Mouse (Mus musculus) spleen, adult 12 weeks (tissue): Measurements from ENCODE around the gene Krt4.

Experiments
- DNase-seq: peaks from one replicate; pipeline ENCODE4 v3.0.0; 2022; ENCODE audit warnings: low spot score

Gene Krt4

GRCm38 (mm10) chr15:101924635-101925034, at the start of gene Krt4:
Krt4 (minus strand) TSS chr15:101924735.
- DNase-seq: no peak

- peak; percentile 86 for DNase-seq
Measured at GRCm38 (mm10) chr15:101973414-101974077, 49.0 kb upstream of the Krt4 start.

- no peak for DNase-seq
Measured at GRCm38 (mm10) chr15:101970536-101970935, 46.0 kb upstream of the Krt4 start.

- no peak for DNase-seq
Measured at GRCm38 (mm10) chr15:101966808-101967207, 42.3 kb upstream of the Krt4 start.

- DNase-seq: no peak
Measured at GRCm38 (mm10) chr15:101958891-101959290, 34.4 kb upstream of the Krt4 start.

- DNase-seq: no peak
Measured at GRCm38 (mm10) chr15:101954187-101954586, 29.7 kb upstream of the Krt4 start, which contains the start of gene Krt78. Krt78 (minus strand) TSS chr15:101954287.

GRCm38 (mm10) chr15:101952733-101953474, 28.4 kb upstream of the Krt4 start:
- DNase-seq: no peak

- DNase-seq: no peak
Measured at GRCm38 (mm10) chr15:101945430-101945829, 20.9 kb upstream of the Krt4 start.

- no peak for DNase-seq
Measured at GRCm38 (mm10) chr15:101941948-101942347, 17.4 kb upstream of the Krt4 start.

- no peak for DNase-seq
Measured at GRCm38 (mm10) chr15:101940274-101940829, 15.8 kb upstream of the Krt4 start, which contains the start of gene Krt79. Krt79 (minus strand) TSS chr15:101940324.

- DNase-seq: no peak
Measured at GRCm38 (mm10) chr15:101938600-101939308, 14.2 kb upstream of the Krt4 start.

GRCm38 (mm10) chr15:101933024-101933423, 8.5 kb upstream of the Krt4 start:
- DNase-seq: no peak

GRCm38 (mm10) chr15:101929666-101930065, 5.1 kb upstream of the Krt4 start:
- DNase-seq: no peak

- DNase-seq: no peak
Measured at GRCm38 (mm10) chr15:101929087-101929486, 4.6 kb upstream of the Krt4 start.

- DNase-seq: no peak
Measured at GRCm38 (mm10) chr15:101927340-101928080, 3.0 kb upstream of the Krt4 start.

GRCm38 (mm10) chr15:101925041-101925440, 506 bp upstream of the Krt4 start:
- DNase-seq: no peak

- no peak for DNase-seq
Measured at GRCm38 (mm10) chr15:101922296-101922695, 2.2 kb downstream of the Krt4 start.

- DNase-seq: no peak
Measured at GRCm38 (mm10) chr15:101916072-101916471, 8.5 kb downstream of the Krt4 start.

- DNase-seq: no peak
Measured at GRCm38 (mm10) chr15:101904849-101905248, 19.7 kb downstream of the Krt4 start.

- no peak for DNase-seq
Measured at GRCm38 (mm10) chr15:101902171-101903149, 22.1 kb downstream of the Krt4 start.
